Mouse (Mus musculus): ENCODE measurements around the gene Syngr4. TPM values are rescaled to one million over a fixed set of nuclear protein-coding genes. Genes with fewer than 3 reads are reported as not detected.

The Syngr4 gene
- polyA plus RNA-seq (2015; fragmentation: Nextera tagmentation; extraction: Ambion mirVana) = 0.34 TPM in 1 of 2 replicates, not detected in the other

DNA sequence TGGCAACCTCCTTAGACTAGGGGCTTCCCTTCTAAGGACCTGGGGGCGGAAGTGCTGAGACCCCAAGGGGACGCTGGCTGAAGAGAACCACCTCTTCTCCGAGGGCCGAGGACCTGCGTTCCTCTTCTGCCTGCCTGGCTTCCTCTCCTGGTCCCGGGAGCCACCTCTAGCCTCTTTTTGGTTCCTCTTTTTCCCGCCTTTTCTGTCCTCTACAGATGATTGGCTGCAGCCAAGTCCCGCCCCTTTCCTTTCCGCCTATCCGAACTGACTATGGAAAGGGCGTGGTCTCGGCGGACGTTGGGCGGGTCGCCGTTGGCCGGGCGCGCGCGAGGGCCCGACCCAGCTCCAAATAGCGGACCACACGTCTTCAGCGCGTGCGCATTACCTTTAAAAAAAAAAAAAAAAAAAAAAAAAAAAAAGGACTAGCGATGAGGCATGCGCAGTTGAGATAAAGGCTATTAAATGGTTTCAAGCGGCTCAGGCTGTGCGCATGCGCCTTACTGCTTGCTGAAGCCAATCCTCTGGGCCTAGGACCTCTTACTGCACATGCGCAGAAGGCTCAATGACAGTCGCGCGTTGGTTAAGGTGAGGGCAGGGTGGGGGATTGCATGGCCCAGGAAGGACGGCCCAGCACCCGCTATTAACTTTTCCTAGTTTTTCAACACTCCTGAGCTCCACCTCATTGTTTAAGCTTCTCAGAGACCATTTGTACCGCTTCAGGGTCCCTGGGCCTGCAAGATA lies at the start of gene Syngr4, which contains the start of gene Tmem143:
Gene Syngr4, minus strand, starts transcription at position 198 of the 741 bp plus-strand sequence.
Gene Tmem143, plus strand, starts transcription at position 425 of the 741 bp plus-strand sequence.

GRCm38 (mm10) chr7:45923762-45924428 lies 27.4 kb upstream of the Syngr4 start, which contains the start of gene Ccdc114:
TSS of gene Ccdc114 (plus strand) at chr7:45924072.

DNA sequence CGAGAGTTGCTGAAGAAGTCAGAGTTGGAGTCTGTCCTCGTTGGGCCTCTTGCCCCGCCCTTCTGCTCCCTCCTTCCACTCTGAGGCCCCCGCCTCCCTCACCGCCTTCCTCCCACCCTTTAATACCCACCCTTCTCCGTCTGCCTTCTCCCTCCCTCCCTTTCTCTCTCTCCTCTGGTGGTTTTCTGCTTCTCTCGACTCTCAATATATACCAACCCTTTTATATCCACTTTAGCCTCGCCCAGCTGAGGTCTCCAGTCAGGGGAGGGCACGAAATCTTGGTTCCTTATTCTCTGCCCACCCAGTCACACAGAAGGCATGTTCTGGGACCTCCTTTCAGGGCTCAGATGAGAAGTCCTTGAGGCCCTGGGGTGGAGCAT lies 24.7 kb upstream of the Syngr4 start, which contains the start of gene Emp3:
Gene Emp3, minus strand, starts transcription at position 163 of the 380 bp plus-strand sequence.

DNA sequence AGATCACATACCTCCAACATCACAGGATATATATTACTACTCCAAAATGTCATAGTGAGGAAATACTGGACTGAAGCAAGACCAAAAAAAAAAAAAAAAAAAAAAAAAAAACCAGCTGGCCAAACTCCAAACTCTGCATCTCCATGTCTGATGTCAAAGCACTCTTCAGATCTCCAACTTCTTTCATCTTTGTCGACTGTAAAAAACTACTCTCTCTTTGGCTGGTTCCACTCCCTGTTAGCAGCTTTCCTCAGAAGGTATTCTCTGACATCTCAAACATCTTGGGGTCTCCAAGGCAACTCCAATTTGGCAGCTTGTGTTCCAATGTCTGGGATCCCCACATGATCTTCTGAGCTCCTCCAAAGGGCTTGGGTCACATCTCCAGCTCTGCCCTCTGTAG lies 18.2 kb downstream of the Syngr4 start, which contains the start of gene Grin2d:
Gene Grin2d, minus strand, starts transcription at position 101 of the 400 bp plus-strand sequence.

DNA sequence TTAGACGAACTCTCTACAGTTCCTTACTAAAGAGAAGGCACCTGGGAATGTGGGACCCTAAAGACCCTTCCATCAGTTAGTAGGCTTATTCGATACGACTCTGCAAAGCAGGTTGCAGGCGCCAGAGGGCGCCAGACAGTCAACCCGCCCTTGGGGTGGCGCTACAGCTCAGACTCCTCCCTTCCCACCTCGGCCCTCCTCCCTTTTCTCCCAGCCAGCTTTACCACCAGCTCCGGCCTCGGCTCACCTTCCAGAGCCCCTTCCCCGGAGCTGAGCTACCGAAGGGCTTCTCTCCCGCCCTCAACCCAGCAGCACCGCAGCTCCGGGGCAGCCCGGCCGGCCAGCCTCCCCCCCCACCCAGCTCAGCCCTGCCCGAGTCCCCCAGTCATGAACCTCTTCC lies 23.9 kb downstream of the Syngr4 start, which contains the start of gene Kdelr1:
Gene Kdelr1, plus strand, starts transcription at position 149 of the 400 bp plus-strand sequence.

Other genes with a start within 250 kb of the Syngr4 start
- 0.10 and 0.12 TPM in 2 replicates for gene Fut2, start 230.3 kb downstream of the Syngr4 start, polyA plus RNA-seq (2015; fragmentation: Nextera tagmentation; extraction: Ambion mirVana)
- gene Ntn5, start 212.7 kb downstream of the Syngr4 start, polyA plus RNA-seq (2015; fragmentation: Nextera tagmentation; extraction: Ambion mirVana) = 1.4 and 1.6 TPM in 2 replicates
- gene Sec1, start 202.3 kb downstream of the Syngr4 start, polyA plus RNA-seq (2015; fragmentation: Nextera tagmentation; extraction: Ambion mirVana) = 0.45 and 0.58 TPM in 2 replicates
- 92.0 and 100.0 TPM in 2 replicates for gene Car11, start 196.9 kb downstream of the Syngr4 start, polyA plus RNA-seq (2015; fragmentation: Nextera tagmentation; extraction: Ambion mirVana)
- 6.3 and 8.5 TPM in 2 replicates for gene Dbp, start 191.6 kb downstream of the Syngr4 start, polyA plus RNA-seq (2015; fragmentation: Nextera tagmentation; extraction: Ambion mirVana)
- gene Rpl18, start 181.3 kb downstream of the Syngr4 start, polyA plus RNA-seq (2015; fragmentation: Nextera tagmentation; extraction: Ambion mirVana) = 516 and 551 TPM in 2 replicates
- 18.9 and 20.8 TPM in 2 replicates for gene Sphk2, start 178.7 kb downstream of the Syngr4 start, polyA plus RNA-seq (2015; fragmentation: Nextera tagmentation; extraction: Ambion mirVana)
- 0.14 TPM in 1 of 2 replicates, not detected in the other for gene Fam83e, start 175.5 kb downstream of the Syngr4 start, polyA plus RNA-seq (2015; fragmentation: Nextera tagmentation; extraction: Ambion mirVana)
- not detected in 2 replicates for gene Spaca4, start 170.9 kb downstream of the Syngr4 start, polyA plus RNA-seq (2015; fragmentation: Nextera tagmentation; extraction: Ambion mirVana)
- 19.1 and 20.2 TPM in 2 replicates for gene Lmtk3, start 113.0 kb downstream of the Syngr4 start, polyA plus RNA-seq (2015; fragmentation: Nextera tagmentation; extraction: Ambion mirVana)
- gene Sult2b1, start 112.0 kb downstream of the Syngr4 start, polyA plus RNA-seq (2015; fragmentation: Nextera tagmentation; extraction: Ambion mirVana) = 9.0 and 9.5 TPM in 2 replicates
- gene Cyth2, start 82.1 kb downstream of the Syngr4 start, polyA plus RNA-seq (2015; fragmentation: Nextera tagmentation; extraction: Ambion mirVana) = 202 and 212 TPM in 2 replicates
- gene Kcnj14, start 71.9 kb downstream of the Syngr4 start, polyA plus RNA-seq (2015; fragmentation: Nextera tagmentation; extraction: Ambion mirVana) = 2.1 and 2.3 TPM in 2 replicates
- gene Grwd1, start 65.8 kb downstream of the Syngr4 start, polyA plus RNA-seq (2015; fragmentation: Nextera tagmentation; extraction: Ambion mirVana) = 41.4 and 43.8 TPM in 2 replicates
- gene Kdelr1, start 23.9 kb downstream of the Syngr4 start, polyA plus RNA-seq (2015; fragmentation: Nextera tagmentation; extraction: Ambion mirVana) = 51.6 and 60.3 TPM in 2 replicates
- gene Grin2d, start 18.3 kb downstream of the Syngr4 start, polyA plus RNA-seq (2015; fragmentation: Nextera tagmentation; extraction: Ambion mirVana) = 7.6 and 9.0 TPM in 2 replicates
- 7.3 and 8.2 TPM in 2 replicates for gene Tmem143, start 227 bp upstream of the Syngr4 start, polyA plus RNA-seq (2015; fragmentation: Nextera tagmentation; extraction: Ambion mirVana)
- 56.9 and 74.0 TPM in 2 replicates for gene Emp3, start 24.7 kb upstream of the Syngr4 start, polyA plus RNA-seq (2015; fragmentation: Nextera tagmentation; extraction: Ambion mirVana)
- gene Ccdc114, start 27.4 kb upstream of the Syngr4 start, polyA plus RNA-seq (2015; fragmentation: Nextera tagmentation; extraction: Ambion mirVana) = 6.9 and 7.0 TPM in 2 replicates
- 0.41 and 0.76 TPM in 2 replicates for gene Abcc6, start 133.6 kb upstream of the Syngr4 start, polyA plus RNA-seq (2015; fragmentation: Nextera tagmentation; extraction: Ambion mirVana)
- 36.7 and 41.6 TPM in 2 replicates for gene Nomo1, start 137.0 kb upstream of the Syngr4 start, polyA plus RNA-seq (2015; fragmentation: Nextera tagmentation; extraction: Ambion mirVana)
- gene Kcnj11, start 204.1 kb upstream of the Syngr4 start, polyA plus RNA-seq (2015; fragmentation: Nextera tagmentation; extraction: Ambion mirVana) = 2.6 and 3.5 TPM in 2 replicates